Mouse (Mus musculus) stomach, postnatal 0 days (tissue): Measurements from ENCODE around the gene Nckap5l. TPM values are rescaled to one million over a fixed set of nuclear protein-coding genes. Genes with fewer than 3 reads are reported as not detected.
"Not testable (repeated sequence)": the region's sequence is repeated elsewhere in the genome, so short reads cannot be mapped to it uniquely, and the experiment has no call there.

Experiments
- ATAC-seq: fragments of 200-750 bp; cut with Nextera tagmentation; 2 replicates; pipeline ENCODE4 v1.8.0; 2017; ENCODE audit not compliant: low FRiP score, low TSS enrichment
- DNase-seq: peaks from one replicate; pipeline ENCODE4 v3.0.0-alpha.2; 2016; ENCODE audit warnings: low spot score
- H3K27ac ChIP-seq: fragments of 300-500 bp; sonication (generic); replicated peaks from 2 replicates; pipeline ENCODE4 v1.5.1; 2014; ENCODE audit warnings: mild to moderate bottlenecking, control low read depth
- H3K27me3 ChIP-seq: fragments of 300-500 bp; sonication (generic); 2 replicates; pipeline ENCODE4 v1.6.1; 2014; ENCODE audit warnings: low read length; ENCODE audit not compliant: control insufficient read depth, insufficient read depth
- H3K36me3 ChIP-seq: fragments of 300-500 bp; sonication (generic); 2 replicates; pipeline ENCODE4 v1.6.1; 2014; ENCODE audit warnings: low read length, mixed read lengths; ENCODE audit not compliant: control insufficient read depth, insufficient read depth
- H3K4me1 ChIP-seq: fragments of 300-500 bp; sonication (generic); replicated peaks from 2 replicates; pipeline ENCODE4 v1.6.1; 2014; ENCODE audit warnings: antibody characterized with exemption; ENCODE audit not compliant: control insufficient read depth, insufficient read depth
- H3K4me2 ChIP-seq: fragments of 300-500 bp; sonication (generic); replicated peaks from 2 replicates; pipeline ENCODE4 v1.6.1; 2014; ENCODE audit warnings: low read depth, mild to moderate bottlenecking, control low read depth, moderate library complexity
- H3K4me3 ChIP-seq: fragments of 300-500 bp; sonication (generic); 2 replicates; pipeline ENCODE4 v1.5.1; 2014; ENCODE audit warnings: low read depth, low read length, control low read depth
- H3K9ac ChIP-seq: fragments of 300-500 bp; sonication (generic); 2 replicates; pipeline ENCODE4 v1.6.1; 2014; ENCODE audit warnings: mild to moderate bottlenecking, low read length, control low read depth, mixed read lengths
- H3K9me3 ChIP-seq: fragments of 300-500 bp; sonication (generic); 2 replicates; pipeline ENCODE4 v1.6.1; 2016; ENCODE audit warnings: low read length; ENCODE audit not compliant: control insufficient read depth
- CTCF ChIP-seq: IDR thresholded peaks from 2 replicates; pipeline ENCODE4 v1.5.1; 2016; ENCODE audit warnings: antibody characterized with exemption, low read depth, mild to moderate bottlenecking, moderate library complexity
- EP300 ChIP-seq: optimal IDR thresholded peaks from 2 replicates; pipeline ENCODE3; 2016; ENCODE audit warnings: antibody characterized with exemption
- WGBS: fragments of 180-500 bp; shearing (Covaris S2); extraction: QIAGEN DNeasy Blood & Tissue Kit; methylation state at CpG from one replicate; pipeline ENCODE4 v1.1.7; 2014; 5-methylcytosine and 5-hydroxymethylcytosine counted together
- polyA plus RNA-seq: library from polyadenylated mRNA; unstranded; fragments of >200 nt; fragmentation: Nextera tagmentation; extraction: Ambion mirVana; gene quantifications from 2 replicates; pipeline ENCODE4 v1.2.1, GENCODE M21; 2015

The Nckap5l gene
- polyA plus RNA-seq, 1 experiment from 2014 or later = 2.1 TPM

- Histone ChIP-seq H3K4me3 (no peak overlapping the region), H3K4me2 (no peak overlapping the region), H3K27me3 (no peaks in the 10 kb centered on the region), H3K36me3 (no peaks in the 10 kb centered on the region), H3K27ac (no peak overlapping the region), H3K9ac (no peak overlapping the region), H3K4me1 (no peaks in the 10 kb centered on the region), H3K9me3 (no peaks in the 10 kb centered on the region)
- DNase-seq (no peak), ATAC-seq (no peak)
- WGBS = 68% methylated on average over 3 of the region's 3 CpGs
- no peak for TF ChIP-seq EP300
- TF ChIP-seq CTCF = no peak
These were observed 70.8 kb downstream of the Nckap5l start for GRCm38 (mm10) chr15:99386796-99387195.

- H3K4me1 ChIP-seq, ATAC-seq, H3K9ac ChIP-seq, DNase-seq, H3K36me3 ChIP-seq, H3K4me2 ChIP-seq, H3K27ac ChIP-seq, H3K4me3 ChIP-seq, H3K9me3 ChIP-seq, H3K27me3 ChIP-seq: not testable (repeated sequence)
- 69% methylated on average over 3 of the region's 3 CpGs for WGBS
- peak; percentile 56 for TF ChIP-seq CTCF
These were observed 71.4 kb downstream of the Nckap5l start for GRCm38 (mm10) chr15:99386110-99386509.

GRCm38 (mm10) chr15:99384071-99384470, 73.5 kb downstream of the Nckap5l start:
- TF ChIP-seq CTCF (no peak), EP300 (no peak)
- Histone ChIP-seq H3K9me3 (no peaks in the 10 kb centered on the region), H3K27ac (no peak overlapping the region), H3K4me1 (no peaks in the 10 kb centered on the region), H3K4me2 (no peak overlapping the region), H3K4me3 (no peak overlapping the region), H3K27me3 (no peaks in the 10 kb centered on the region), H3K9ac (no peak overlapping the region), H3K36me3 (no peaks in the 10 kb centered on the region)
- no peak for ATAC-seq
- no peak for DNase-seq
- WGBS = 37% methylated on average over 6 of the region's 6 CpGs

GRCm38 (mm10) chr15:99382893-99383292, 74.7 kb downstream of the Nckap5l start:
- Histone ChIP-seq H3K4me3 (no peak overlapping the region), H3K27me3 (no peaks in the 10 kb centered on the region), H3K4me2 (no peak overlapping the region), H3K9ac (no peak overlapping the region), H3K4me1 (no peaks in the 10 kb centered on the region), H3K36me3 (no peaks in the 10 kb centered on the region), H3K9me3 (no peaks in the 10 kb centered on the region), H3K27ac (no peak overlapping the region)
- ATAC-seq = peak; percentile 91
- TF ChIP-seq CTCF (no peak), EP300 (no peak)
- DNase-seq = peak; percentile 34

- Histone ChIP-seq H3K9ac (no peak overlapping the region), H3K4me3 (no peak overlapping the region), H3K27ac (no peak overlapping the region), H3K4me2 (no peak overlapping the region), H3K27me3 (no peaks in the 10 kb centered on the region; the same call in 1 of the 2 replicates), H3K9me3 (no peaks in the 10 kb centered on the region), H3K36me3 (no peaks in the 10 kb centered on the region), H3K4me1 (no peaks in the 10 kb centered on the region)
- TF ChIP-seq EP300 = no peak
- TF ChIP-seq CTCF = no peak
- DNase-seq = no peak
- WGBS = 88% methylated on average over 5 of the region's 5 CpGs
- no peak for ATAC-seq
These were observed 81.3 kb downstream of the Nckap5l start for GRCm38 (mm10) chr15:99376240-99376639.

GRCm38 (mm10) chr15:99375581-99375980, 82.0 kb downstream of the Nckap5l start:
- no peaks in the 10 kb centered on the region for H3K36me3 ChIP-seq
- no peak overlapping the region for H3K9ac ChIP-seq
- no peaks in the 10 kb centered on the region for H3K9me3 ChIP-seq
- no peak overlapping the region for H3K4me3 ChIP-seq
- 84% methylated on average over 3 of the region's 3 CpGs for WGBS
- H3K27me3 ChIP-seq = no peaks in the 10 kb centered on the region; the same call in 1 of the 2 replicates
- TF ChIP-seq EP300 (no peak), CTCF (no peak)
- no peak for ATAC-seq
- no peak overlapping the region for H3K27ac ChIP-seq
- no peak overlapping the region for H3K4me2 ChIP-seq
- DNase-seq = no peak
- H3K4me1 ChIP-seq = no peaks in the 10 kb centered on the region
